Mouse (Mus musculus) pancreas, adult 10 weeks (tissue): ENCODE measurements around the gene Exoc8. TPM values are rescaled to one million over a fixed set of nuclear protein-coding genes. Genes with fewer than 3 reads are reported as not detected.

ENCODE experiments used
- polyA plus RNA-seq: library from polyadenylated mRNA; stranded (reverse); fragments of 350-450 nt; fragmentation: Illumina TruSeq; extraction: RNeasy Lipid Tissue Mini Kit (QIAGEN cat#74804); gene quantifications from one replicate; pipeline ENCODE4 v1.2.3, GENCODE M21; 2015; ENCODE audit warnings: low read depth, low replicate concordance; ENCODE audit not compliant: insufficient read depth

Gene Exoc8
- 2.8 TPM for polyA plus RNA-seq

DNA sequence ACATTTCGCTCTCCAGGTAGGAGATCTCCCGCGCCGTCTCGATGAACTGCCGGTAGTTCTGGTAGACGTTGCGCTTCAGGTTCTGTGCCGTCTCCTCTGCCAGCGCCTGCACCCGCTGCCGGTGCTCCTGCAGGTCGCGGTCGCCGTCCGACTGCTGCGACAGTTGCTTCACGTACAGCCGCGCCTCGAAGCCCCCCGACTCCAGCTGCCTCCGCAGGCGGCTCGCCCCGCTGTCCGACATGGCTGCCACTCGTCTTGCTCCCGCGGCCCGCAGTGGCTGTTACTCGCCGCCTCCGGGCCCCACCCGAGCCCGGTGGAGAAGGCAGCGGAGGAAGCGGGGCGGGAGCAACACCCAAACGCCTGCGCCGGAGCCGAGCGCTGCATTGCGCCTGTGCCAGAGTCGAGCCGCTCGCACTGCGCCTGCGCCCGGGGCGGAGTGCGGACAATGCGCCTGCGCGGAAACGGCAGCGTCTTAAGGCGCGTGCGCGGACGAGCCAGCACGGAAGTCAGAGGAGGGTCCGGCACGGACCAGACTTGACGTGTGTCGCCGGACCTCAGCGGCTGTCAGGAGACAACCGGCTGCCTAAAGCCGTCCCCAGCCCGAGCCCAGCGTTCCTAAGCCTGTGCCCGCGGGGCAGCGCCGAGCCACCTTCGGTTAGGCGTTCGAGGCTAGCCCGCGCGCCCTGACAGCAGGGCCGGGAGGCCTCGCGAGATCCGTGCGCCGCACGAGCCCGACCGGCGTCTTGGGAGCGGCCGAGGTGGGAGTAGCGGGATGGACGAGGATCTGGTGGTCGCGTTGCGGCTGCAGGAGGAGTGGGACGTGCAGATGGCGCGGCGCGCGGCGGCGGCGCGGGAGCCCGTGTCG, at the start of gene Exoc8, which contains the start of gene Sprtn:
TSS of gene Exoc8 (minus strand) at position 320 of the 865 bp plus-strand sequence.
TSS of gene Sprtn (plus strand) at position 501 of the 865 bp plus-strand sequence.

DNA sequence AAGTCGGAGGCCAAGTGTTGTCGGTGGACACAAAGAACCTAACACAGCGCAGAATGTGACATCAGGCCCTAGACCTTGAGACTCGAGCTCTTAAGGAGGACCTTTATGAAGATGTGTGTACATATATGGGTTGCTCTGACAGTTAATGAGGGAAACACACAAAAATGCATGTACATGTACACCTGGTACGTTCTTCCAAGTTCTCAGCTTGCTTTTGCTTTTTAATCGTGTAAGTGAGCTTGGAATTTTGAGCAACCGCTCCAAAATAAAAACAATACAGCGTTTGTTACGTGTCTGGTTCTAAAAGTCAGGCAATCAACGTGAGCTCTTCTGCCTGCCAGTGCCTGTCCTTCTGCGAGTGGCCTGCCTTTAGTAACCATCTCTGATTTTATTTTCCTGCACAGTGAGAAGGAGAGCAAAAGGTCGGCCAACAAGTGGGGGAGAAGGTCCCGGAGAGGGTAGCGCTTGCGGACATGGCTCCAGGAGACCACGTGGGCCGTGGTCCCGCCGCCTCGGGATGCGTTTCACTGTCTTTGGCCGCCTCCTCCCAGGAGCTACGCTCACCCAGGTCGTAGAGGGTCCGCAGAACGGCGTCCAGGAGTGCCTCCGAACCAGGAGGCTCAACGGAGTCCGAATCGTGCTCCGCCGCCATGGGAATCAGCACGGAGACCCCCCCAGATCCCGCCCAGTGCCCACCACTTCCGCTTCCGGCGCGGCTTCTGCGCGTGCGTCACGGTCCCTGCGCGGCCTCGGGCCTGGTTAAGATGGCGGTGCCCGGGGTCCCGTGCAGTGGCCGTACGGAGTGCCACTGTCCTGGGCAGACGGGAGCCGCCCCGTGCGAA, 35.0 kb downstream of the Exoc8 start, which contains the start of the genes Gnpat and 2810004N23Rik:
TSS of gene Gnpat (plus strand) at position 713 of the 842 bp plus-strand sequence.
TSS of gene 2810004N23Rik (minus strand) at position 800 of the 842 bp plus-strand sequence.

Other genes with a start within 250 kb of the Exoc8 start
- 11.0 TPM for gene 2310022B05Rik, start 234.3 kb downstream of the Exoc8 start, polyA plus RNA-seq
- 12.2 TPM for gene Ttc13, start 175.7 kb downstream of the Exoc8 start, polyA plus RNA-seq
- gene Arv1, start 175.6 kb downstream of the Exoc8 start, polyA plus RNA-seq: 3.0 TPM
- gene Fam89a, start 145.9 kb downstream of the Exoc8 start, polyA plus RNA-seq: not detected
- gene Trim67, start 104.6 kb downstream of the Exoc8 start, polyA plus RNA-seq: not detected
- 27.6 TPM for gene Gnpat, start 34.7 kb downstream of the Exoc8 start, polyA plus RNA-seq
- gene 2810004N23Rik, start 34.6 kb downstream of the Exoc8 start, polyA plus RNA-seq: 4.8 TPM
- 4.5 TPM for gene Sprtn, start 181 bp upstream of the Exoc8 start, polyA plus RNA-seq
- gene Egln1, start 51.6 kb upstream of the Exoc8 start, polyA plus RNA-seq: 7.6 TPM
- gene Tsnax, start 115.3 kb upstream of the Exoc8 start, polyA plus RNA-seq: 16.5 TPM
- not detected for gene Disc1, start 156.5 kb upstream of the Exoc8 start, polyA plus RNA-seq